Mouse (Mus musculus) forebrain, embryonic 14.5 days (tissue): ENCODE measurements around the gene Sgcb. TPM values are rescaled to one million over a fixed set of nuclear protein-coding genes. Genes with fewer than 3 reads are reported as not detected.

Experiments used
- ATAC-seq: fragments of 200-750 bp; cut with Nextera tagmentation; 2 replicates; pipeline ENCODE4 v1.8.0; 2017; ENCODE audit warnings: mild to moderate bottlenecking, moderate library complexity
- DNase-seq: peaks from one replicate; pipeline ENCODE4 v3.0.0-alpha.2; 2015; ENCODE audit warnings: low spot score
- H3K27ac ChIP-seq: fragments of 300-500 bp; sonication (generic); 2 replicates; pipeline ENCODE4 v1.5.1; 2014; ENCODE audit warnings: low read depth, mild to moderate bottlenecking, control low read depth, low read length, moderate library complexity
- H3K27me3 ChIP-seq: fragments of 300-500 bp; sonication (generic); replicated peaks from 2 replicates; pipeline ENCODE4 v1.6.1; 2014; ENCODE audit warnings: low read length, control low read depth, mixed read lengths; ENCODE audit not compliant: control insufficient read depth, insufficient read depth
- H3K36me3 ChIP-seq: fragments of 300-500 bp; sonication (generic); 2 replicates; pipeline ENCODE4 v1.6.1; 2014; ENCODE audit warnings: low read length, control low read depth; ENCODE audit not compliant: control insufficient read depth, insufficient read depth
- H3K4me1 ChIP-seq: fragments of 300-500 bp; sonication (generic); 2 replicates; pipeline ENCODE4 v1.6.1; 2014; ENCODE audit warnings: antibody characterized with exemption, low read length, control low read depth; ENCODE audit not compliant: control insufficient read depth, insufficient read depth
- H3K4me2 ChIP-seq: fragments of 300-500 bp; sonication (generic); 2 replicates; pipeline ENCODE4 v1.6.1; 2014; ENCODE audit warnings: mild to moderate bottlenecking, control low read depth, low read length
- H3K4me3 ChIP-seq: fragments of 300-500 bp; sonication (generic); 2 replicates; pipeline ENCODE4 v1.5.1; 2014; ENCODE audit warnings: low read depth, low read length, control low read depth
- H3K9ac ChIP-seq: fragments of 300-500 bp; sonication (generic); 2 replicates; pipeline ENCODE4 v1.6.1; 2014; ENCODE audit warnings: mild to moderate bottlenecking, low read length, control low read depth, moderate library complexity
- H3K9me3 ChIP-seq: fragments of 300-500 bp; sonication (generic); replicated peaks from 2 replicates; pipeline ENCODE4 v1.6.1; 2016; ENCODE audit warnings: low read length, control low read depth, mixed read lengths; ENCODE audit not compliant: control insufficient read depth
- WGBS: fragments of 180-500 bp; shearing (Covaris S2); extraction: QIAGEN DNeasy Blood & Tissue Kit; methylation state at CpG from one replicate; pipeline ENCODE4 v1.1.7; 2014; 5-methylcytosine and 5-hydroxymethylcytosine counted together
- polyA plus RNA-seq: library from polyadenylated mRNA; unstranded; fragments of >200 nt; fragmentation: Nextera tagmentation; extraction: Ambion mirVana; gene quantifications from 2 replicates; pipeline ENCODE4 v1.2.1, GENCODE M21; 2014

Gene Sgcb
- polyA plus RNA-seq, 1 experiment from 2014 or later, result 20.9 TPM

- Histone ChIP-seq H3K9me3 (no peaks in the 10 kb centered on the region), H3K4me3 (no peak overlapping the region), H3K27me3 (no peaks in the 10 kb centered on the region), H3K4me2 (no peak overlapping the region), H3K4me1 (peaks cover 6% of the 10 kb centered on the region), H3K9ac (no peak overlapping the region), H3K27ac (no peak overlapping the region), H3K36me3 (peaks cover 27% of the 10 kb centered on the region)
- ATAC-seq (no peak), DNase-seq (peak; percentile 48)
- WGBS, result 82% methylated on average over 4 of the region's 4 CpGs
These were observed 5.5 kb downstream of the Sgcb start for GRCm38 (mm10) chr5:73642091-73642490.

DNA sequence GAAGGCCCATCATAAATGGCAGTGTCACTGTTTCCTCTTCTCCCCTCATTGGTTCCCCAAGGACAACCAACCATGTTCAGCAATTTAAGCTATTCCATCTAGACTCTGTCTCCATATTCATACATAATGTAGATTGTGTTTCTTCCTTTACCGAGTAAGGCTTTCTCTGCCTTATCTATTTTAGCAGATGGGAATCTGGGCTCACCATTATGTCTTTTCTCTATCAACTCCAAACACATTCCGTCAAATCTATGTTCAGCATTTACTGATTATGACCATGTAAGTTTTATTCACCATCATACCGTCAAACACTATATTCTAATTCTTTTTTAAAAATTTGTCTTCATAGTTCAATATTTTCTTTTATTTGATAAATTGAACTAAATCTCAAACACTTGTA is 6.5 kb downstream of the Sgcb start:
- H3K9ac ChIP-seq, result no peak overlapping the region
- no peak overlapping the region for H3K27ac ChIP-seq
- WGBS, result 96% methylated on average over 3 of the region's 3 CpGs
- H3K4me2 ChIP-seq, result no peak overlapping the region
- no peaks in the 10 kb centered on the region for H3K4me1 ChIP-seq
- peaks cover 33% of the 10 kb centered on the region for H3K36me3 ChIP-seq
- no peak overlapping the region for H3K4me3 ChIP-seq
- DNase-seq (no peak), ATAC-seq (no peak)
- no peaks in the 10 kb centered on the region for H3K27me3 ChIP-seq
- H3K9me3 ChIP-seq, result no peaks in the 10 kb centered on the region

- H3K27me3 ChIP-seq, result no peaks in the 10 kb centered on the region
- H3K36me3 ChIP-seq, result peaks cover 45% of the 10 kb centered on the region
- peak; percentile 80 for ATAC-seq
- no peak overlapping the region for H3K27ac ChIP-seq
- 41% methylated on average over 8 of the region's 8 CpGs for WGBS
- no peak overlapping the region for H3K9ac ChIP-seq
- no peaks in the 10 kb centered on the region for H3K4me1 ChIP-seq
- H3K4me3 ChIP-seq, result no peak overlapping the region
- H3K4me2 ChIP-seq, result no peak overlapping the region
- peak; percentile 93 for DNase-seq
- H3K9me3 ChIP-seq, result no peaks in the 10 kb centered on the region
These were observed 10.1 kb downstream of the Sgcb start for GRCm38 (mm10) chr5:73637337-73638107.

DNA sequence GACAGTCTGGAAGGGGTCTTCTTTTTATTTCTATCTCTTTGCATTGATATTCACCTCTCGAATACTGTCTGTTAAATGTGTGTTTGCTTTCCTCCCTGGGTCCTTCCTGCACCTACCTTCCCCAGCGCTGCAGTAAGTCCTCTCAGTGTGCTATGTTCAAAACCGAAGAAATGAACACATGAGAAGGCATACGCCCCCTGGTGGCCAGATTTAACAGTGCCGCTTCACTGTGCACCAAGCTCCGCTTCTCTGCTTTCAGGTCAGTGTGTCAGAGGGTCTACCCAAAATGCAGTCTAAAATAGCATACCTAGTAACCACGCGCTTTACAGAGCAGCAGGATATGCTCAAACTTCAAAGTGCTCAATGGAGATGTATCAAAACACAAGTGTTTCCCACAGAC is 14.4 kb downstream of the Sgcb start:
- no peak overlapping the region for H3K9ac ChIP-seq
- H3K4me1 ChIP-seq, result no peaks in the 10 kb centered on the region
- no peak overlapping the region for H3K4me2 ChIP-seq
- DNase-seq (peak; percentile 79), ATAC-seq (peak; percentile 30; the same call in 1 of the 2 replicates)
- H3K9me3 ChIP-seq, result no peaks in the 10 kb centered on the region
- 59% methylated on average over 8 of the region's 8 CpGs for WGBS
- H3K27ac ChIP-seq, result no peak overlapping the region
- H3K4me3 ChIP-seq, result no peak overlapping the region
- no peaks in the 10 kb centered on the region for H3K27me3 ChIP-seq
- peaks cover 24% of the 10 kb centered on the region for H3K36me3 ChIP-seq

- no peak for ATAC-seq
- H3K4me1 ChIP-seq, result no peaks in the 10 kb centered on the region
- no peak within 1 kb of the TSS for H3K4me2 ChIP-seq
- H3K9ac ChIP-seq, result no peak within 1 kb of the TSS
- H3K36me3 ChIP-seq, result peaks cover 24% of the 10 kb centered on the region
- no peaks in the 10 kb centered on the region for H3K9me3 ChIP-seq
- DNase-seq, result no peak
- H3K27me3 ChIP-seq, result no peaks in the 10 kb centered on the region
- WGBS, result 80% methylated on average over 8 of the region's 8 CpGs
- no peak within 1 kb of the TSS for H3K4me3 ChIP-seq
- no peak within 1 kb of the TSS for H3K27ac ChIP-seq
These were observed 15.3 kb downstream of the Sgcb start, which contains the start of gene Lrrc66 for GRCm38 (mm10) chr5:73632291-73632690. Gene Lrrc66, minus strand, starts transcription at chr5:73632526.

- ATAC-seq (no peak), DNase-seq (no peak)
- Histone ChIP-seq H3K27me3 (no peaks in the 10 kb centered on the region), H3K4me3 (no peak overlapping the region), H3K27ac (no peak overlapping the region), H3K9me3 (no peaks in the 10 kb centered on the region), H3K9ac (no peak overlapping the region), H3K4me1 (no peaks in the 10 kb centered on the region), H3K4me2 (no peak overlapping the region), H3K36me3 (peaks cover 18% of the 10 kb centered on the region)
- 27% methylated on average over 10 of the region's 10 CpGs for WGBS
These were observed 16.5 kb downstream of the Sgcb start for GRCm38 (mm10) chr5:73631001-73631558.

- 85% methylated on average over 5 of the region's 5 CpGs for WGBS
- Histone ChIP-seq H3K9ac (no peak overlapping the region), H3K4me1 (no peaks in the 10 kb centered on the region), H3K4me2 (no peak overlapping the region), H3K9me3 (no peaks in the 10 kb centered on the region), H3K4me3 (no peak overlapping the region), H3K27ac (no peak overlapping the region), H3K27me3 (no peaks in the 10 kb centered on the region), H3K36me3 (peaks cover 12% of the 10 kb centered on the region)
- DNase-seq (no peak), ATAC-seq (no peak)
These were observed 17.4 kb downstream of the Sgcb start for GRCm38 (mm10) chr5:73630141-73630540.

GRCm38 (mm10) chr5:73627991-73628390 is 19.6 kb downstream of the Sgcb start:
- no peak overlapping the region for H3K4me2 ChIP-seq
- ATAC-seq (no peak), DNase-seq (no peak)
- no peak overlapping the region for H3K9ac ChIP-seq
- H3K4me1 ChIP-seq, result no peaks in the 10 kb centered on the region
- no peaks in the 10 kb centered on the region for H3K9me3 ChIP-seq
- no peak overlapping the region for H3K27ac ChIP-seq
- H3K27me3 ChIP-seq, result no peaks in the 10 kb centered on the region
- no peak overlapping the region for H3K4me3 ChIP-seq
- WGBS, result 82% methylated on average over 15 of the region's 15 CpGs
- no peaks in the 10 kb centered on the region for H3K36me3 ChIP-seq

- no peak for DNase-seq
These were observed 20.0 kb downstream of the Sgcb start for GRCm38 (mm10) chr5:73627559-73627958.

More at GRCm38 (mm10) chr5:73627559-73627958, 20.0 kb downstream of the Sgcb start:
- no peaks in the 10 kb centered on the region for H3K27me3 ChIP-seq
- WGBS, result 42% methylated on average over 4 of the region's 4 CpGs
- no peak for ATAC-seq
- H3K4me3 ChIP-seq, result no peak overlapping the region
- no peak overlapping the region for H3K4me2 ChIP-seq
- H3K27ac ChIP-seq, result no peak overlapping the region
- no peaks in the 10 kb centered on the region for H3K4me1 ChIP-seq
- no peak overlapping the region for H3K9ac ChIP-seq
- no peaks in the 10 kb centered on the region for H3K9me3 ChIP-seq
- no peaks in the 10 kb centered on the region for H3K36me3 ChIP-seq
